Mouse (Mus musculus) forebrain, embryonic 13.5 days (tissue): ENCODE results near the gene Coq6. TPM values are rescaled to one million over a fixed set of nuclear protein-coding genes. Genes with fewer than 3 reads are reported as not detected.

Source experiments
- ATAC-seq: fragments of 200-750 bp; cut with Nextera tagmentation; 2 replicates; pipeline ENCODE4 v1.8.0; 2017
- H3K27ac ChIP-seq: fragments of 300-500 bp; sonication (generic); 2 replicates; pipeline ENCODE4 v1.5.1; 2015; ENCODE audit warnings: inconsistent platforms, mild to moderate bottlenecking, moderate library complexity
- H3K27me3 ChIP-seq: fragments of 300-500 bp; sonication (generic); 2 replicates; pipeline ENCODE4 v1.6.1; 2015; ENCODE audit warnings: mild to moderate bottlenecking, inconsistent platforms
- H3K36me3 ChIP-seq: fragments of 300-500 bp; sonication (generic); 2 replicates; pipeline ENCODE4 v1.6.1; 2015; ENCODE audit warnings: mild to moderate bottlenecking, inconsistent platforms; ENCODE audit not compliant: poor library complexity, severe bottlenecking
- H3K4me1 ChIP-seq: fragments of 300-500 bp; sonication (generic); 2 replicates; pipeline ENCODE4 v1.6.1; 2015; ENCODE audit warnings: inconsistent platforms
- H3K4me2 ChIP-seq: fragments of 300-500 bp; sonication (generic); 2 replicates; pipeline ENCODE4 v1.6.1; 2015; ENCODE audit warnings: inconsistent platforms, mild to moderate bottlenecking, moderate library complexity
- H3K4me3 ChIP-seq: fragments of 300-500 bp; sonication (generic); 2 replicates; pipeline ENCODE4 v1.5.1; 2015; ENCODE audit warnings: mild to moderate bottlenecking, inconsistent platforms
- H3K9ac ChIP-seq: fragments of 300-500 bp; sonication (generic); 2 replicates; pipeline ENCODE4 v1.6.1; 2015; ENCODE audit warnings: mild to moderate bottlenecking, inconsistent platforms
- H3K9me3 ChIP-seq: fragments of 300-500 bp; sonication (generic); replicated peaks from 2 replicates; pipeline ENCODE4 v1.6.1; 2016; ENCODE audit warnings: inconsistent platforms
- WGBS: fragments of 180-500 bp; shearing (Covaris S2); methylation state at CpG from one replicate; pipeline ENCODE4 v1.1.7; 2015; 5-methylcytosine and 5-hydroxymethylcytosine counted together
- polyA plus RNA-seq: library from polyadenylated mRNA; unstranded; fragments of >200 nt; fragmentation: Nextera tagmentation; extraction: Ambion mirVana; gene quantifications from 2 replicates; pipeline ENCODE4 v1.2.1, GENCODE M21; 2015

Coq6 gene
- polyA plus RNA-seq, 1 experiment from 2014 or later = 47.2 TPM

DNA sequence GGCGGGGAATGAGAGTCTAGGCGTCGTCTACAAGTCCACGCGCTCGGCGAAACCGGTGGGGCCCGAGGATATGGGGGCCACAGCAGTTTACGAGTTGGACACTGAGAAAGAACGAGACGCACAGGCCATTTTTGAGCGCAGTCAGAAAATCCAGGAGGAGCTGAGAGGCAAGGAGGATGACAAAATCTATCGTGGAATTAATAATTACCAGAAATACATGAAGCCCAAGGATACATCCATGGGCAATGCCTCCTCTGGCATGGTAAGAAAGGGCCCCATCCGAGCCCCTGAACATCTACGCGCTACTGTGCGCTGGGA is 56.1 kb downstream of the Coq6 start:
- Histone ChIP-seq H3K9ac (peak overlapping the region; percentile 61), H3K36me3 (no peaks in the 10 kb centered on the region), H3K27ac (peak overlapping the region; percentile 74), H3K4me1 (peaks cover 8% of the 10 kb centered on the region), H3K4me3 (peak overlapping the region; percentile 60), H3K27me3 (no peaks in the 10 kb centered on the region), H3K4me2 (peak overlapping the region; percentile 65), H3K9me3 (0 out of 2 replicates have a peak, but pooled peaks cover 5% of the 10 kb centered on the region)
- WGBS = 38% methylated on average over 18 of the region's 18 CpGs
- ATAC-seq = no peak

Other genes starting within 250 kb of the Coq6 start
- gene Dnal1, start 247.3 kb upstream of the Coq6 start, polyA plus RNA-seq = 9.2 and 11.0 TPM in 2 replicates
- 3.6 and 4.3 TPM in 2 replicates for gene Pnma1, start 213.2 kb upstream of the Coq6 start, polyA plus RNA-seq
- 5.0 and 5.6 TPM in 2 replicates for gene Elmsan1, start 142.8 kb upstream of the Coq6 start, polyA plus RNA-seq
- gene Ptgr2, start 76.4 kb upstream of the Coq6 start, polyA plus RNA-seq = 13.3 and 16.7 TPM in 2 replicates
- 109 and 120 TPM in 2 replicates for gene Zfp410, start 44.8 kb upstream of the Coq6 start, polyA plus RNA-seq
- gene Fam161b, start 176 bp downstream of the Coq6 start, polyA plus RNA-seq = 12.3 and 12.7 TPM in 2 replicates
- 8.8 and 9.9 TPM in 2 replicates for gene Entpd5, start 47.4 kb downstream of the Coq6 start, polyA plus RNA-seq
- gene Bbof1, start 47.4 kb downstream of the Coq6 start, polyA plus RNA-seq = 2.4 and 2.6 TPM in 2 replicates
- 29.3 and 29.9 TPM in 2 replicates for gene Rnf113a2, start 55.5 kb downstream of the Coq6 start, polyA plus RNA-seq
- gene Aldh6a1, start 89.3 kb downstream of the Coq6 start, polyA plus RNA-seq = 26.2 and 26.9 TPM in 2 replicates
- 42.5 and 46.2 TPM in 2 replicates for gene Lin52, start 89.8 kb downstream of the Coq6 start, polyA plus RNA-seq
- gene Vsx2, start 208.1 kb downstream of the Coq6 start, polyA plus RNA-seq = not detected in 2 replicates